Mouse (Mus musculus): ENCODE results near the gene Aire. TPM values are rescaled to one million over a fixed set of nuclear protein-coding genes. Genes with fewer than 3 reads are reported as not detected.

Aire gene
- polyA plus RNA-seq, 1 experiment from 2014 or later: 3.0 TPM

DNA sequence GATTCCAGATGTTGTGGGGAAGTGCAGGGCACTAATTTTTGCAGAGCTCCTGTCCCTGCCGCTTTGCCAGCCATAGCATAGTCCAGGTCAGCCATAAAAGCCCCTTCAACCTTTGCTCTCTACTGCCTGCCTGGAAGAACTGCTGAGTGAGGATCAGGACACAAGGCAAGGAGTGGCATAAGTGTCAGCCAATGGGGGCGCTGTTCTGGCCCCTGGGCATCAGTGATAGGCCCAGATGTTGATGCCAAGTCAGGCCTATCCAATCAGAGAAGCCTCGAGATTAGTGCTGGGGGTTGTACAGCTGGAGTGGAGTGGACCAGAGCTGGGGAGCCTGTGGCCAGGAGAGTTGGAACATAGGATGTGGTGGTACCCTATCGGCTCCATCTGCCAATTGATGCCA is 23.8 kb upstream of the Aire start:
- Histone ChIP-seq H3K9ac (ENCODE audit: low read length) (no peak overlapping the region), H3K36me3 (ENCODE audit: control insufficient read depth, insufficient read depth) (no peaks in the 10 kb centered on the region), H3K4me1 (ENCODE audit: control insufficient read depth, insufficient read depth, low read length) (peaks cover 8% of the 10 kb centered on the region; the same call in 1 of the 2 replicates), H3K9me3 (replicated peaks; ENCODE audit: control insufficient read depth, low read length) (no peaks in the 10 kb centered on the region), H3K4me3 (ENCODE audit: low read length) (no peak overlapping the region), H3K27ac (ENCODE audit: low read length) (no peak overlapping the region), H3K4me2 (ENCODE audit: low read depth, low read length) (no peak overlapping the region), H3K27me3 (ENCODE audit: control insufficient read depth, insufficient read depth, low read length) (peaks cover 14% of the 10 kb centered on the region)
- no peak for ATAC-seq (replicated peaks; ENCODE audit: extremely low read depth, insufficient read depth, low FRiP score)
- WGBS: 30% methylated on average over 4 of the region's 4 CpGs

DNA sequence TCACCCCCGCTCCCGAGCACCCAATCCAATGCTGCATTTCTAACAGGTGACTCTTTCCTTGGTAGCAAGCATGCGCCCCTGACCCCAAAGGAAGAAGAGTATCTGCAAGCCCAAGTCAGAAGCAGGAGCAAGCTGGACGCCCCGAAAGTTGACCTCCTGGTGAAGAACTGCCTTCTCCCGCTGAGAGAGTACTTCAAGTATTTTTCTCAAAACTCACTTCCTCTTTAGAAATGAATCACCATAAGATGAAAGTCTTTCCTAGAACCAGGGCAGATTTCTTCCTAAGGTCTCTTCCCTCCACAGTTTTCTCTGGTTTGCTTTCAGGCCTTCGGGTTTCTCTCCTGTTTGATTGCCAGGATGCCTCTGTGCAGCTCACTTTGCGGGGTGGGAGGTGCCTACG is 19.7 kb upstream of the Aire start:
- H3K4me3 ChIP-seq (ENCODE audit: low read length): no peak overlapping the region
- no peak overlapping the region for H3K9ac ChIP-seq (ENCODE audit: low read length)
- no peak for ATAC-seq (replicated peaks; ENCODE audit: extremely low read depth, insufficient read depth, low FRiP score)

DNA sequence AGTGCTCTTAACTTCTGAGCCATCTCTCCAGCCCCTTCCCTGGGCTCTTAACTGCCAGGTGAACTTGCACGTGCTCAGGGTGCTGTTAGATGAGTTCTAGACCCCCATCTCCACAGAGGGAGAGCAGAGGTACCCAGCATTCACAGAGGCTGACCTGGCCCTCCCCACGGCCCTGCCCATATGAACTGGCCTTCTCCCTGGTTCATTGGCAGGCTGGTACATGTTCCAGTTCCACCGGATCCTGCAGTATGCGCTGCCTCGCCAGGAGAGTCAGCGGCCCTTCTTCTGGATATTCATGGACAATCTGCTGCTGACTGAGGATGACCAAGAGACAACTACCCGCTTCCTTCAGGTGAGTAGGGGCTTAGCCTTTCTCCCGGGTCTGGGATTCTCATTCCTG is 13.6 kb upstream of the Aire start:
- no peaks in the 10 kb centered on the region for H3K4me1 ChIP-seq (ENCODE audit: control insufficient read depth, insufficient read depth, low read length)
- no peak overlapping the region for H3K27ac ChIP-seq (ENCODE audit: low read length)
- H3K4me3 ChIP-seq (ENCODE audit: low read length): no peak overlapping the region
- no peaks in the 10 kb centered on the region for H3K36me3 ChIP-seq (ENCODE audit: control insufficient read depth, insufficient read depth)
- H3K4me2 ChIP-seq (ENCODE audit: low read depth, low read length): no peak overlapping the region
- H3K27me3 ChIP-seq (ENCODE audit: control insufficient read depth, insufficient read depth, low read length): no peaks in the 10 kb centered on the region
- no peaks in the 10 kb centered on the region for H3K9me3 ChIP-seq (replicated peaks; ENCODE audit: control insufficient read depth, low read length)
- 85% methylated on average over 8 of the region's 8 CpGs for WGBS
- no peak for ATAC-seq (replicated peaks; ENCODE audit: extremely low read depth, insufficient read depth, low FRiP score)
- H3K9ac ChIP-seq (ENCODE audit: low read length): no peak overlapping the region

More for the DNA sequence above, 19.7 kb upstream of the Aire start:
- H3K9me3 ChIP-seq (replicated peaks; ENCODE audit: control insufficient read depth, low read length): no peaks in the 10 kb centered on the region
- H3K4me2 ChIP-seq (ENCODE audit: low read depth, low read length): no peak overlapping the region
- H3K36me3 ChIP-seq (ENCODE audit: control insufficient read depth, insufficient read depth): no peaks in the 10 kb centered on the region
- no peaks in the 10 kb centered on the region for H3K4me1 ChIP-seq (ENCODE audit: control insufficient read depth, insufficient read depth, low read length)
- peaks cover 7% of the 10 kb centered on the region; the same call in 1 of the 2 replicates for H3K27me3 ChIP-seq (ENCODE audit: control insufficient read depth, insufficient read depth, low read length)
- 78% methylated on average over 9 of the region's 9 CpGs for WGBS
- no peak overlapping the region for H3K27ac ChIP-seq (ENCODE audit: low read length)

DNA sequence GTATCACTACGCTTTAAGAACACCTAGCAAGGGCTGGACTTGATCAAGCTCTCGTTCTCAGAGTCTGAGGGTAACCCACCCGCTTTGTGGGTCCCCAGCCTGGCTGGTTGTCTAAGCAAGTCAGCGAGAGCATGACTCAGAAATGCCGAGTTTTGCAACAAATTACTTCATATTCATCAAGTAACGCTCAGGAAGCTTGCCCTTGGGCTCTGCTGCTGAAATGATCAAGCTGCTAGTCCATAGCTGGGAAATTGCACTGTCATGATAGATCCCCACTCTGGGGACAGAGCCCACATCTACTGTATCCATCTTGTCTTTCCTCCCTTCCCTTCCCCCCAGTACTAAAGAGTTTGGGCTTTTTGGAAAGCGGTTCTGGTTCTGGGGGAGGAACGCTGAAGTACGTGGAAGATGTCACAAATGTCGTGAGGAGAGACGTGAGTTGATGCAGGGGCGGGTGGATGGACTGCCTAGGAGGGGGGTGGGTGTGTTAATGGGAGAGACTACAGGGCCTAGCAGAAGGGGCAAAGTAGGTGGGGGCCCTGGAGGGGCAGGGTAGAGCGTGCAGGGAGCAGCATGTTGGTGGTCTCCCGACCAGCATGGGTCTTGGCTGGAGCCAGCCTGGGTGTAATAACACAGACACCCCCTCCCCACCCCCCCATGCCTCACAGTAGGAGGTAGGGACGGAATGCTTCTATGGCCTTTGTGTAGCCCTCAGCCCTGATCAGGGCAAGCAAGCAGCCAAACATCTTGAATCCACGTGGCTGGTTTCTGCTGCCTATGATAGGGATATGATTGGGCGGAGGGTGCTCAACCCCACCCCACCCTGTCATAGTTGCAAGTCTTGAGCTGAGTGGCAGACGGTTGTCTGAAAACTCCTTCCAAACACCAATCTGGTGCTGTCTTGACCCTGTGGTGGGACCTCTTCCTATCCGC is 11.5 kb upstream of the Aire start:
- Histone ChIP-seq H3K36me3 (ENCODE audit: control insufficient read depth, insufficient read depth) (no peaks in the 10 kb centered on the region), H3K4me3 (ENCODE audit: low read length) (no peak overlapping the region), H3K9me3 (replicated peaks; ENCODE audit: control insufficient read depth, low read length) (no peaks in the 10 kb centered on the region), H3K4me2 (ENCODE audit: low read depth, low read length) (no peak overlapping the region), H3K27ac (ENCODE audit: low read length) (no peak overlapping the region), H3K9ac (ENCODE audit: low read length) (no peak overlapping the region), H3K27me3 (ENCODE audit: control insufficient read depth, insufficient read depth, low read length) (no peaks in the 10 kb centered on the region), H3K4me1 (ENCODE audit: control insufficient read depth, insufficient read depth, low read length) (no peaks in the 10 kb centered on the region)
- WGBS: 58% methylated on average over 19 of the region's 19 CpGs
- no peak for ATAC-seq (replicated peaks; ENCODE audit: extremely low read depth, insufficient read depth, low FRiP score)

DNA sequence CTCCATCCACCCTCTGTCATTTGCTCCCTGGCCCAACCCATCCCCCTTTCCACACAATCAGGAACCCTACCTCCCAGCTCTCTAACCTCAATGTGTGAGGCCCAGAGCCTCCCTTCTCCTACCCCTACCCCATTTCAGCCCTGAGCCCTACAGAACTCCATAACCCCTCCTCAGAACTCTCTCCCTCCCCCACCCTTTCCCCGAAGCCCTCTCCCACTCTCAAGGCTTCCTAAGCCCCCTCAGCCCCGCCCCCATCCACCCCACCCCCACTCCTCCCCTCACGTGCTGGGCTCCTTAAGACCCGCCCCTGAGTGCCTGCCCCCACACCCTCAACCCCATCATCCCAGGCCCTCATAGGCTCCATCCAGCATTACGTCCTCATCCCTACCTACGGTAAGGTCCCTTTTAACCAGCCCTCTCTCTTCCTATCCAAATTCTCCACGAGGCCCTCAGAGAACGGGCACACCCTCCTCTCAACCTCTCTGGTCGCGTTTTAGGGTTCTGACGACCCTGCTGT is 6.2 kb upstream of the Aire start:
- H3K27me3 ChIP-seq (ENCODE audit: control insufficient read depth, insufficient read depth, low read length): no peaks in the 10 kb centered on the region
- H3K27ac ChIP-seq (ENCODE audit: low read length): no peak overlapping the region
- H3K4me1 ChIP-seq (ENCODE audit: control insufficient read depth, insufficient read depth, low read length): 0 out of 2 replicates have a peak, but pooled peaks cover 2% of the 10 kb centered on the region
- no peaks in the 10 kb centered on the region for H3K36me3 ChIP-seq (ENCODE audit: control insufficient read depth, insufficient read depth)
- H3K9ac ChIP-seq (ENCODE audit: low read length): no peak overlapping the region
- WGBS: 41% methylated on average over 11 of the region's 11 CpGs
- no peak overlapping the region for H3K4me2 ChIP-seq (ENCODE audit: low read depth, low read length)
- no peaks in the 10 kb centered on the region for H3K9me3 ChIP-seq (replicated peaks; ENCODE audit: control insufficient read depth, low read length)
- H3K4me3 ChIP-seq (ENCODE audit: low read length): no peak overlapping the region
- no peak for ATAC-seq (replicated peaks; ENCODE audit: extremely low read depth, insufficient read depth, low FRiP score)

DNA sequence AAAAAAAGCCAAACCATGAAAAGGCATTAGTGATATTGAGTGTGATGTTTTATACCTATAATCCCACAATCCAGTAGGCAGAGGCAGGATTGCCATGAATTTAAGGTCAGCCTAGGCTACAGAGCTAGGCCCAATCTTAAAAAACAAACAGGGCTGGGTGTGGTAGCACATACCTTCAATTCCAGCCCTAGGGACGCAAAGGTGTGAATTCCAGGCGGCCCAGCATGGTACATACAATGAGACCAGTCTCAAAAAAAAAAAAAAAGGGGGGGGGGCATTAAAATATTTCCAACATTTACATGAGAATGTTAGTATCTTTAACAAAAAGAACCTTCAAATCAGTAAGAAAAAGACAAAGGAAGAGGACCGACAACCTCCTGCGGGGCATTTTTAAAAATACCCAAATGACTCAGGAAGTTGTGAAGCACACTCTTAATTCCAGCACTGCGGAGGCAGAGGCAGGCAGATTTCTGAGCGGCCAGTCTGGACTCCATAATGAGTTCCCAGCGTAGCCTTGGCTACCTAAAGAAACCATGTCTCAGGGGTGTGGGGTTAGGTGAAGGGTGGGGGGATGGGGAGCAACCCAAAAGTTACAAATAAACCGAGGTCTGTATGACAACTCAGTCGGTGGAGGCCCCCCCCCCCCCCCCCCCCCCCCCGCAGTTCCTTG is 4.8 kb upstream of the Aire start:
- Histone ChIP-seq H3K36me3 (ENCODE audit: control insufficient read depth, insufficient read depth) (no peaks in the 10 kb centered on the region), H3K9me3 (replicated peaks; ENCODE audit: control insufficient read depth, low read length) (no peaks in the 10 kb centered on the region), H3K4me3 (ENCODE audit: low read length) (no peak overlapping the region), H3K27me3 (ENCODE audit: control insufficient read depth, insufficient read depth, low read length) (no peaks in the 10 kb centered on the region), H3K27ac (ENCODE audit: low read length) (no peak overlapping the region), H3K9ac (ENCODE audit: low read length) (no peak overlapping the region), H3K4me1 (ENCODE audit: control insufficient read depth, insufficient read depth, low read length) (0 out of 2 replicates have a peak, but pooled peaks cover 2% of the 10 kb centered on the region), H3K4me2 (ENCODE audit: low read depth, low read length) (no peak overlapping the region)
- no peak for ATAC-seq (replicated peaks; ENCODE audit: extremely low read depth, insufficient read depth, low FRiP score)
- 78% methylated on average over 8 of the region's 10 CpGs for WGBS

DNA sequence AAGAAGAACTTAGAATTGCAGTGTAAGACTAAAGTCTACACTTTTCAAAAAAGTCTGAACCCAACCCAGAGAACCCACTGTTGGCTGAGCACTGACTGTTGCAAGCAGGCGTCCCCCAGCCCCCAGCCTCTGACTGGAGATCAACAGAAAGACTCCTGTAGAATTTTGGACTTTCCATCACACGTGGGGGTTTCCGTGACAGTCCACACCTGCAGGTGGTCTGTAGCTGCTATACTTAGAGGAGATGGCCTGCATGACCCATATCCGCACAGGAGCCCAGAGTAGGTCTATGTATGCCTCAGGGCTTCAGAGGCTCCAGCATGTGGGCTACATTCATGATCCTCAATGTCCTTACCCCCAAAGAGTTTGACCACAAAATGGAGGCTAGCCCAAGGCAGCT is 3.0 kb upstream of the Aire start:
- no peak overlapping the region for H3K4me3 ChIP-seq (ENCODE audit: low read length)
- no peak overlapping the region for H3K9ac ChIP-seq (ENCODE audit: low read length)
- H3K4me2 ChIP-seq (ENCODE audit: low read depth, low read length): no peak overlapping the region
- H3K36me3 ChIP-seq (ENCODE audit: control insufficient read depth, insufficient read depth): no peaks in the 10 kb centered on the region
- 80% methylated on average over 4 of the region's 4 CpGs for WGBS
- ATAC-seq (replicated peaks; ENCODE audit: extremely low read depth, insufficient read depth, low FRiP score): no peak
- H3K27ac ChIP-seq (ENCODE audit: low read length): no peak overlapping the region
- H3K9me3 ChIP-seq (replicated peaks; ENCODE audit: control insufficient read depth, low read length): no peaks in the 10 kb centered on the region
- H3K4me1 ChIP-seq (ENCODE audit: control insufficient read depth, insufficient read depth, low read length): 0 out of 2 replicates have a peak, but pooled peaks cover 2% of the 10 kb centered on the region
- 0 out of 2 replicates have a peak, but pooled peaks cover 4% of the 10 kb centered on the region for H3K27me3 ChIP-seq (ENCODE audit: control insufficient read depth, insufficient read depth, low read length)

DNA sequence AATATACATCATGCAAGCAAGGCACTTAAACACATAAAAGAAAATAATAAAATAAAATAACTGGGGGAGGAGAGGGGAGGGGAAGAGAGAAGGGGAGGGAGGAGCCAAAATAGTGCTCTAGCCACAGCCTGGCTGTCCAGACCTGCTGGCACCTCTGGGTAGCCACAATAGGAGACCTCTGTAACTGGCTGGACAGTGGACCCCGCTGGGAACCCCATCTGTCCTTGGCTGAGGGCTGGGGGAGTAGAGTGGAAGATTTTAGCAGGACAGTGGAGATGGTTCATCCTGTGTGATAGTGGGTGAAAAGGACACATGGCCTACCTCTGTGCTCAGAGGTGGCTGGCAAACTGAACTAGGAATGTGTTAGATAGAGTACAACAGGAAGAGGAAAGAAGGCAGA is 1.1 kb upstream of the Aire start:
- H3K9me3 ChIP-seq (replicated peaks; ENCODE audit: control insufficient read depth, low read length): no peaks in the 10 kb centered on the region
- no peak for ATAC-seq (replicated peaks; ENCODE audit: extremely low read depth, insufficient read depth, low FRiP score)
- no peak overlapping the region for H3K9ac ChIP-seq (ENCODE audit: low read length)
- no peak overlapping the region for H3K4me2 ChIP-seq (ENCODE audit: low read depth, low read length)
- no peak overlapping the region for H3K4me3 ChIP-seq (ENCODE audit: low read length)
- H3K27me3 ChIP-seq (ENCODE audit: control insufficient read depth, insufficient read depth, low read length): 0 out of 2 replicates have a peak, but pooled peaks cover 4% of the 10 kb centered on the region
- H3K36me3 ChIP-seq (ENCODE audit: control insufficient read depth, insufficient read depth): no peaks in the 10 kb centered on the region
- 75% methylated on average over 1 of the region's 1 CpGs for WGBS
- H3K27ac ChIP-seq (ENCODE audit: low read length): no peak overlapping the region
- 0 out of 2 replicates have a peak, but pooled peaks cover 2% of the 10 kb centered on the region for H3K4me1 ChIP-seq (ENCODE audit: control insufficient read depth, insufficient read depth, low read length)
